Mouse (Mus musculus): ENCODE results near the gene Plod3.

DNA sequence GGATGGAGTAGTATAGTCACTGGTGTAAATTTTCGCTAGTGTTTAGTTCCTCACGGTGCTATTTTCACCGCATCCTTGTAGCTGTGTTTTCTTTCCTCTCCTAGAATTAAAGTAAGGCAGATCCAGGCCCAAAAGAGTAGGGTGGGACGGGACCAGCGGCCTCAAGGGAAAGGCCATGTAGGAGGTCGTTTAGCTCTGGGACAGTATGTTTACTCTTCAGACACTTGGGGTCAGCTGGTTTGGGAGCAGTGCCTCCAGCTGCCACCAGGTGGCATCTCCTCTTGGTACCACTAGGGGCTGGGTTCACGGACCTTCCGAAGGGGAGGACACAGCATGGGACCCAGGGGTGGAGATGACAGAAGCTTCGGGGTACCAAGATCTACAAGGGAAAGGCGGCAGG is 24.3 kb upstream of the Plod3 start:
- TF ChIP-seq POLR2A (IDR thresholded peaks at IDR 0.05; ENCODE audit: control insufficient read depth, low read depth, low read length) = no peak
- peak; percentile 86; the same call in 1 of the 2 replicates for TF ChIP-seq CTCF (IDR thresholded peaks at IDR 0.05; ENCODE audit: control insufficient read depth, insufficient read depth, insufficient replicate concordance, low read depth, low read length)
